Mouse (Mus musculus) urinary bladder, postnatal 10 days (tissue): ENCODE results near the gene Tmigd1.

Experiments
- DNase-seq: peaks from one replicate; pipeline ENCODE4 v3.0.0; 2022; ENCODE audit warnings: low spot score

The Tmigd1 gene

GRCm38 (mm10) chr11:76901579-76902361, at the start of gene Tmigd1:
Gene Tmigd1, plus strand, starts transcription at chr11:76902159.
- no peak for DNase-seq

- no peak for DNase-seq
Measured at GRCm38 (mm10) chr11:76854475-76855341, 47.3 kb upstream of the Tmigd1 start.

GRCm38 (mm10) chr11:76856601-76857000, 45.4 kb upstream of the Tmigd1 start:
- no peak for DNase-seq

- DNase-seq = no peak
Measured at GRCm38 (mm10) chr11:76857111-76857510, 44.8 kb upstream of the Tmigd1 start.

- DNase-seq = no peak
Measured at GRCm38 (mm10) chr11:76858781-76859180, 43.2 kb upstream of the Tmigd1 start.

GRCm38 (mm10) chr11:76859261-76859660, 42.7 kb upstream of the Tmigd1 start:
- DNase-seq = no peak

GRCm38 (mm10) chr11:76861185-76861584, 40.8 kb upstream of the Tmigd1 start:
- no peak for DNase-seq

GRCm38 (mm10) chr11:76872556-76873234, 29.3 kb upstream of the Tmigd1 start:
- DNase-seq = no peak

GRCm38 (mm10) chr11:76873865-76874264, 28.1 kb upstream of the Tmigd1 start:
- DNase-seq = no peak

- DNase-seq = no peak
Measured at GRCm38 (mm10) chr11:76874766-76875165, 27.2 kb upstream of the Tmigd1 start.

GRCm38 (mm10) chr11:76879816-76880215, 22.1 kb upstream of the Tmigd1 start:
- DNase-seq = no peak

GRCm38 (mm10) chr11:76884451-76884850, 17.5 kb upstream of the Tmigd1 start:
- DNase-seq = no peak

- no peak for DNase-seq
Measured at GRCm38 (mm10) chr11:76889339-76890164, 12.4 kb upstream of the Tmigd1 start.

GRCm38 (mm10) chr11:76891171-76891570, 10.8 kb upstream of the Tmigd1 start:
- no peak for DNase-seq

GRCm38 (mm10) chr11:76891738-76892349, 10.1 kb upstream of the Tmigd1 start:
- no peak for DNase-seq

- no peak for DNase-seq
Measured at GRCm38 (mm10) chr11:76892972-76893371, 9.0 kb upstream of the Tmigd1 start.

GRCm38 (mm10) chr11:76893570-76893969, 8.4 kb upstream of the Tmigd1 start:
- no peak for DNase-seq

- no peak for DNase-seq
Measured at GRCm38 (mm10) chr11:76894240-76894639, 7.7 kb upstream of the Tmigd1 start.

- no peak for DNase-seq
Measured at GRCm38 (mm10) chr11:76896360-76896759, 5.6 kb upstream of the Tmigd1 start.

- DNase-seq = no peak
Measured at GRCm38 (mm10) chr11:76897126-76897525, 4.8 kb upstream of the Tmigd1 start.

GRCm38 (mm10) chr11:76897871-76898270, 4.1 kb upstream of the Tmigd1 start:
- DNase-seq = no peak
